In genomic region chr12:80230854-80231253, GRCm38 (mm10) we compare ENCODE assay signal across 9 mouse cellular contexts. TPM values are rescaled to one million over a fixed set of nuclear protein-coding genes. Genes with fewer than 3 reads are reported as not detected.
A peak's percentile ranks its signal among the peaks of the same experiment; 100 is the strongest.
DNase-seq lines count a peak whose midpoint lies in the region; ATAC-seq and TF ChIP-seq lines count a peak whose summit lies in the region.
"Had no signal": no experiment of that assay in that cellular context is flagged by ENCODE, and none has a peak within 500 bp of the region (broad histone marks: within the 10 kb centered on the region; RNA-seq: fewer than 3 reads in every experiment).

No protein-coding gene starts in this region.

- ATAC-seq in forebrain, embryonic 11.5 days (replicated peaks; ENCODE audit: low FRiP score) = no peak
- ATAC-seq in lung, postnatal 0 days = no peak
- no peak for ATAC-seq in limb, embryonic 14.5 days (ENCODE audit: low FRiP score, low read depth)
- ATAC-seq in stomach, embryonic 16.5 days (ENCODE audit: insufficient read depth, low FRiP score) = no peak

- no peaks in the 10 kb centered on the region for H3K27me3 ChIP-seq in forebrain, embryonic 10.5 days (ENCODE audit: poor library complexity, severe bottlenecking)
- no peaks in the 10 kb centered on the region for H3K27me3 ChIP-seq in forebrain, embryonic 11.5 days (ENCODE audit: control insufficient read depth, insufficient read depth, low read length)
- H3K27me3 ChIP-seq in lung, postnatal 0 days (replicated peaks; ENCODE audit: insufficient read depth, low read length) = no peaks in the 10 kb centered on the region
- H3K27me3 ChIP-seq in limb, embryonic 14.5 days (ENCODE audit: control insufficient read depth, insufficient read depth, low read length) = no peaks in the 10 kb centered on the region
- no peaks in the 10 kb centered on the region for H3K27me3 ChIP-seq in stomach, embryonic 16.5 days (ENCODE audit: control insufficient read depth, insufficient read depth, low read length)

- TF ChIP-seq POLR2A in limb, embryonic 14.5 days (IDR thresholded peaks at IDR 0.05; ENCODE audit: borderline replicate concordance, extremely low read depth, insufficient read depth, insufficient read length) = no peak

- H3K4me2 ChIP-seq in forebrain, embryonic 11.5 days (ENCODE audit: low read depth, low read length, severe bottlenecking) = no peak overlapping the region
- H3K4me2 ChIP-seq in lung, postnatal 0 days (replicated peaks; ENCODE audit: low read depth, low read length) = peak overlapping the region; percentile 23
- peak overlapping the region; percentile 48 for H3K4me2 ChIP-seq in limb, embryonic 14.5 days (replicated peaks; ENCODE audit: low read depth, low read length, severe bottlenecking)
- H3K4me2 ChIP-seq in stomach, embryonic 16.5 days (ENCODE audit: low read depth, low read length) = peak overlapping the region; percentile 45

- no peak overlapping the region for H3K4me3 ChIP-seq in forebrain, embryonic 10.5 days
- no peak overlapping the region for H3K4me3 ChIP-seq in forebrain, embryonic 11.5 days (ENCODE audit: low read depth, low read length)
- no peak overlapping the region for H3K4me3 ChIP-seq in lung, postnatal 0 days (ENCODE audit: low read depth, low read length)
- 0 out of 2 replicates have a peak overlapping the region, but pooled peaks have one; percentile 18 for H3K4me3 ChIP-seq in limb, embryonic 14.5 days (replicated peaks; ENCODE audit: low read length)
- 0 out of 2 replicates have a peak overlapping the region, but pooled peaks have one; percentile 9 for H3K4me3 ChIP-seq in stomach, embryonic 16.5 days (replicated peaks; ENCODE audit: low read length)

- DNase-seq in forebrain, embryonic 10.5 days (ENCODE audit: extremely low spot score, low spot score) = no peak
- DNase-seq in forebrain, embryonic 11.5 days (ENCODE audit: low spot score) = no peak
- no peak for DNase-seq in lung, postnatal 0 days (ENCODE audit: low spot score)
- no peak for DNase-seq in lung, postnatal 25 days (ENCODE audit: low spot score)
- DNase-seq in limb, embryonic 14.5 days (ENCODE audit: low spot score) = no peak
- DNase-seq in adrenal gland, adult 18-20 months (ENCODE audit: low spot score in 2 of 2) = no peak
- no peak for DNase-seq in layer of hippocampus, postnatal 36 days
- DNase-seq: adrenal gland, adult 2 months had no signal

- H3K27ac ChIP-seq in forebrain, embryonic 10.5 days = peak overlapping the region; percentile 83
- no peak overlapping the region for H3K27ac ChIP-seq in forebrain, embryonic 11.5 days (ENCODE audit: low read depth, low read length)
- H3K27ac ChIP-seq in lung, postnatal 0 days (ENCODE audit: low read length) = peak overlapping the region; percentile 91
- peak overlapping the region; percentile 80 for H3K27ac ChIP-seq in limb, embryonic 14.5 days (replicated peaks; ENCODE audit: low read depth, low read length)
- peak overlapping the region; percentile 97 for H3K27ac ChIP-seq in stomach, embryonic 16.5 days (ENCODE audit: low read length)

- WGBS in forebrain, embryonic 10.5 days = 57% methylated on average over 5 of the region's 5 CpGs
- WGBS in forebrain, embryonic 11.5 days = 66% methylated on average over 5 of the region's 5 CpGs
- WGBS in lung, postnatal 0 days = 41% methylated on average over 5 of the region's 5 CpGs
- WGBS in limb, embryonic 14.5 days = 26% methylated on average over 5 of the region's 5 CpGs
- WGBS in stomach, embryonic 16.5 days = 37% methylated on average over 5 of the region's 5 CpGs

- TF ChIP-seq EP300 in lung, postnatal 0 days (IDR thresholded peaks at IDR 0.05) = no peak

- peaks cover 14% of the 10 kb centered on the region; the same call in 1 of the 2 replicates for H3K9me3 ChIP-seq in forebrain, embryonic 10.5 days
- no peaks in the 10 kb centered on the region; the same call in 1 of the 2 replicates for H3K9me3 ChIP-seq in forebrain, embryonic 11.5 days (ENCODE audit: control insufficient read depth, low read length)
- no peaks in the 10 kb centered on the region for H3K9me3 ChIP-seq in lung, postnatal 0 days (ENCODE audit: low read length)
- peaks cover 12% of the 10 kb centered on the region; the same call in 1 of the 2 replicates for H3K9me3 ChIP-seq in limb, embryonic 14.5 days (ENCODE audit: control insufficient read depth, low read length)
- 0 out of 2 replicates have a peak, but pooled peaks cover 2% of the 10 kb centered on the region for H3K9me3 ChIP-seq in stomach, embryonic 16.5 days (replicated peaks; ENCODE audit: control insufficient read depth, low read length)

- peaks cover 32% of the 10 kb centered on the region for H3K36me3 ChIP-seq in forebrain, embryonic 10.5 days (replicated peaks)
- H3K36me3 ChIP-seq in forebrain, embryonic 11.5 days (ENCODE audit: control insufficient read depth, insufficient read depth, low read length) = no peaks in the 10 kb centered on the region
- no peaks in the 10 kb centered on the region for H3K36me3 ChIP-seq in lung, postnatal 0 days (ENCODE audit: insufficient read depth, low read length)
- no peaks in the 10 kb centered on the region for H3K36me3 ChIP-seq in limb, embryonic 14.5 days (ENCODE audit: control insufficient read depth, insufficient read depth, low read length)
- H3K36me3 ChIP-seq in stomach, embryonic 16.5 days (ENCODE audit: control insufficient read depth, insufficient read depth, low read length) = peaks cover 6% of the 10 kb centered on the region

- H3K9ac ChIP-seq in forebrain, embryonic 11.5 days (ENCODE audit: low read length) = no peak overlapping the region; the same call in 1 of the 2 replicates
- peak overlapping the region; percentile 0; the same call in 1 of the 2 replicates for H3K9ac ChIP-seq in lung, postnatal 0 days (replicated peaks; ENCODE audit: low read depth)
- H3K9ac ChIP-seq in limb, embryonic 14.5 days (ENCODE audit: low read depth, low read length, severe bottlenecking) = no peak overlapping the region
- H3K9ac ChIP-seq in stomach, embryonic 16.5 days (ENCODE audit: low read length) = peak overlapping the region; percentile 37; the same call in 1 of the 2 replicates

- TF ChIP-seq CTCF in lung, postnatal 0 days (IDR thresholded peaks at IDR 0.05) = no peak

- H3K4me1 ChIP-seq in forebrain, embryonic 10.5 days = peaks cover 54% of the 10 kb centered on the region
- peaks cover 18% of the 10 kb centered on the region for H3K4me1 ChIP-seq in forebrain, embryonic 11.5 days (replicated peaks; ENCODE audit: control insufficient read depth, insufficient read depth, low read length)
- peaks cover 57% of the 10 kb centered on the region for H3K4me1 ChIP-seq in lung, postnatal 0 days (ENCODE audit: insufficient read depth, low read depth, low read length)
- H3K4me1 ChIP-seq in limb, embryonic 14.5 days (ENCODE audit: control insufficient read depth, insufficient read depth, low read length) = peaks cover 58% of the 10 kb centered on the region
- peaks cover 70% of the 10 kb centered on the region for H3K4me1 ChIP-seq in stomach, embryonic 16.5 days (ENCODE audit: control insufficient read depth, insufficient read depth, low read length)

RNA-seq across cellular contexts. Expression of gene Actn1, which starts 29.3 kb away (rescaled TPM):
- 27.8 and 29.2 TPM in 2 replicates for polyA plus RNA-seq in forebrain, embryonic 10.5 days (2016; fragmentation: Nextera tagmentation; extraction: Ambion mirVana)
- 27.2 and 29.5 TPM in 2 replicates for polyA plus RNA-seq in forebrain, embryonic 11.5 days (2014; fragmentation: Nextera tagmentation; extraction: Ambion mirVana)
- 30.0 and 31.0 TPM in 2 replicates for polyA plus RNA-seq in lung, postnatal 0 days (2015; fragmentation: Nextera tagmentation; extraction: Ambion mirVana)
- 92.3 and 95.9 TPM in 2 replicates for polyA plus RNA-seq in limb, embryonic 14.5 days (2012; rRNA removed)
- polyA plus RNA-seq in limb, embryonic 14.5 days (2014; fragmentation: Nextera tagmentation; extraction: Ambion mirVana) = 35.8 and 39.1 TPM in 2 replicates
- polyA plus RNA-seq in stomach, embryonic 16.5 days (2015; fragmentation: Nextera tagmentation; extraction: Ambion mirVana) = 51.2 and 52.7 TPM in 2 replicates
- 10 to 100 TPM; 31.2 to 43.7 TPM for total RNA-seq in adrenal gland, adult 18-20 months (2021)
- total RNA-seq in layer of hippocampus, postnatal 36 days (2021) = 100 to 1,000 TPM in 1 of 2 experiments, 10 to 100 TPM in 1; 97.5 to 106 TPM

Comparison
In these comparisons a context has a peak if more than half of its experiments do, and no peak if none do; other contexts are left out.
1. H3K4me3 ChIP-seq: peak in limb, embryonic 14.5 days (single experiment) and stomach, embryonic 16.5 days (single experiment); none in forebrain, embryonic 10.5 days (single experiment), forebrain, embryonic 11.5 days (single experiment) and lung, postnatal 0 days (single experiment).
2. H3K9ac ChIP-seq: peak in lung, postnatal 0 days (single experiment) and stomach, embryonic 16.5 days (single experiment); none in forebrain, embryonic 11.5 days (single experiment) and limb, embryonic 14.5 days (single experiment).